Mouse (Mus musculus): ENCODE results near the gene H6pd. TPM values are rescaled to one million over a fixed set of nuclear protein-coding genes. Genes with fewer than 3 reads are reported as not detected.

Gene H6pd
- total RNA-seq, 2 experiments from 2014 or later: 11.2 to 11.5 TPM

DNA sequence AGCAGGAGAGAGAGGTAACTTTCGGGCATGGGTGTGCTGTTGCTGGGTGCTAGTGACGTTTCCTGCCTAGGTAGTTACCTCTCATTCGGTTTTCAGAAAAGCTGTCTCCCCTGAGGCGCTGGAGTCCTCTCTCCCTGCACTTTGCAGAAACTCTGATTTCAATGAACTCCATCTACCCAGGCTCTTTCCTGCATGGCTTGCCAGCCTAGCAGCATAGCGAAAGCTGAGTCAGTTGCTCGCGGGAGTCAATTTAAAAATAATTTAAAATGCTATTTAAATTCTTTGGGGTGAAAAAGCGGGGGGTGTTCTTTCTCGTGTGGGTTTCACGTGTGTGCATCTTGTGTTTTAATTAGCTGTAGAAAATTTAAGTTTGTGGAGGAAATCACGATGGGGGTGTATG lies 21.1 kb upstream of the H6pd start:
- peak in 1 of 2 experiments; percentile 30 for DNase-seq (ENCODE audit: low spot score in 2 of 2)

DNA sequence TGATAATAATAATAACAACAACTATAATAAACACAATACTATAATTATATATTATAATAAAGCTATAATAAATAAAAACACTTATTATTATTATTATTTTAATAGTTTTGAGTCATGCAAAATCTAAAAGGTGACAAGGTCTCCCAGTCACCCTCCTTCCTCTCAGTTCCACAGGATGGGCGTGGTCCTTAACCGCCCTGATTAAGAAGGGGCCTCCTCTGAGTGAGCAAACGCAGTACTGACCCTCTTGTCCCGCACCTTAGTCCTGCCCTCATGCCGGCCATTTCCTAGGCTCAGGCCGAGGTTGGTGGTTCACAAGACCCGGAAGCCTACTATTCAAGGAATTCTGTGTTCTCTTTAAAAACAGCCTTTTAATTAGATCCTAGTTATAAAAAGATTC lies 14.7 kb upstream of the H6pd start:
- DNase-seq (ENCODE audit: low spot score in 2 of 2): no peak

DNA sequence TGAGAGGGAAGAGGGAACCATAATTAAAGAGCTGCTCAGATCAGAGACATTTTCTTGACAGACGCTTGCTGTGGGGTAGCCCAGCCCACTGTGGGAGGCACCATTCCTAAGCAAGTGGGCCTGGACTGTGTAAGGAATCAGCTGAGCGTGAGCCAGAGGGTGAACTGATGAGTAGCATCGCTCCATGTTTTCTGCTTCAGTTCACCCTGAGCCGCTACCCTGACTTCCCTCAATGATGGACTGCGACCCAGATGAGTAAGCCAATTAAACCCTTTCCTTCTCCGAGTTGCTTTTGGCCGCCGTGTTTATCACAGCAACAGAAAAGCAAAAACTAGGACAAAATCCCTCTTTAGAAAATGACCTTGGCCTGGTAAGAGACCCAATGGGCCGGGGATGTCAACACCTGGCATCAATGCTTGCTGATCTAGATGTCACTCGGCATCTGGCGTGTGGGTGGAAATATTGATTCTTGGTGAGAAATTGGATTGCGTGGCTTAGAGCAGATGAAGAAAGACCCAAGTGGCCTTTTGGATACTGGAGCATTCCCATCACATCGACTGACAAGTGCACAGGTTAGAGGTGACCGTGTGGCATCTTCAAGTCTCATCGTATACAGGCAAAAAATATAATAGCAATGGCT lies 11.0 kb upstream of the H6pd start:
- DNase-seq (ENCODE audit: low spot score in 2 of 2): no peak

DNA sequence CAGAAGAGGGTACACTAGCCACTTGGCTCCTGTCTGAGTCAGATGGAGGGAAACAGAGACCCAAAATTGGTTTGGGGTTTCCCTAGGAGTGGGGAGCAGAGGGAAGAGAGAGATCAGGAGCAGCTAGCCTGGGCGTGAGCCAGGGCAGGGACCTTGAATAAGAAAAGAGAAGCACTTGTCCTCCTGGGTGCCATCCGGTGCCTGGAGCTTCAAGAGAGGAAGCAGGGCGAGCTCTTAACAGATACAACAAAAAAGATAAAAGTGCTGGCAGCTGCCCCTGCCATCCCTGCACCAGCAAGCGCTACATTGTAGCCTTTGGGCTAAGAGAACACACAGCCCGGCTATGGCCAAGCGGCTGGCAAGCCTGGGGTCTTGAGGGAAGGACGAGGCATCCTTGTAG lies 6.6 kb upstream of the H6pd start:
- DNase-seq (ENCODE audit: low spot score in 2 of 2): no peak

DNA sequence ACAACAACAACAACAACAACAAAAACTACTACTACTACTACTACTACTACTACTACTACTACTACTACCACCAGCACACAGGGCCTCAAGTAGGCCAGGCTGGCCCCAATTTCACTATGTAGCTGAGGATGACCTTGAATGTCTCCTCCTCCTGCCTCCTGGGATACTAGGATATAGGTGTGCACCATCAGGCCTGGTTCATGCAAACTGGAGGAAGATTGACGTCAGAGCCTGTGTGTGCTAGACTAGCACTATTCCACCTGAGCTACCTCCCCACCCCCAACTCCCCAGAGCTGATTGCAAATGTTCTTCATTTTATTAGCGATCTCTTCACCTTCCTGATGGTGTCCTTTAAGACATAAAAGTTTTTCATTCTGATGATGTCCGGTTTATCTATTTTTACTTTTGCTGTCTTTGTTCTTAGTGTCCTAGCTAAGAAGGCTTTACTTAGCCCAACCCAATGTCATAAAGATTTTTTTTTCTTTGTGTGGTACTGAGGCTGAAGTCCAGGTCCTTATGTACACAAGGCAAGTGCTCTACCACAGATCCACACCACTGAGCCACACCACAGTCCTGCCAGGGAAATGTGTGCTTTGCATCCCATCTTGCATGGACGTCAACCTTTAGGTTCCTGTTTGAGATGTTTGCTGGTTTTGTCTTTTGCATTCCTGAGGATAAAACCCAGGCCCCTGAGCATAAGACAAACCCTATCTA lies 5.7 kb upstream of the H6pd start:
- no peak for DNase-seq (ENCODE audit: low spot score in 2 of 2)

DNA sequence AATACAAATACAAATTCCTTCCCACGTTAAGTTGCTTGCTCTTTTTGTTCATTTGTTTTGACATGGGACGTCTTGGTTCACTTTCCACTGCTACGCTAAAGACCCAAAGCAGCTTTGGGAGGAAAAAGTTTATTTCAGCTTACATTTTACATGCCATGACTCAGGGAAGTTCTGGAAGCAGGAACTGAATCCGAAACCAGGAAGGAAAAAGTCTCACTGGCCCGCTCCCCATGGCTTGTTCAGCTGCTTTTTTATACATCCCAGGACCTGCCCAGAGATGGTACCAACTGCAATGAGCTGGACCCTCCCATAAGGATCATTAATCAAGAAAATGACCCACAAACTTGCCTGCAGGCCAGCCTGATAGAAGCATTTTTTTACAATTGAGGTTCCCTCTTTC lies 5.0 kb upstream of the H6pd start:
- no peak for DNase-seq (ENCODE audit: low spot score in 2 of 2)

DNA sequence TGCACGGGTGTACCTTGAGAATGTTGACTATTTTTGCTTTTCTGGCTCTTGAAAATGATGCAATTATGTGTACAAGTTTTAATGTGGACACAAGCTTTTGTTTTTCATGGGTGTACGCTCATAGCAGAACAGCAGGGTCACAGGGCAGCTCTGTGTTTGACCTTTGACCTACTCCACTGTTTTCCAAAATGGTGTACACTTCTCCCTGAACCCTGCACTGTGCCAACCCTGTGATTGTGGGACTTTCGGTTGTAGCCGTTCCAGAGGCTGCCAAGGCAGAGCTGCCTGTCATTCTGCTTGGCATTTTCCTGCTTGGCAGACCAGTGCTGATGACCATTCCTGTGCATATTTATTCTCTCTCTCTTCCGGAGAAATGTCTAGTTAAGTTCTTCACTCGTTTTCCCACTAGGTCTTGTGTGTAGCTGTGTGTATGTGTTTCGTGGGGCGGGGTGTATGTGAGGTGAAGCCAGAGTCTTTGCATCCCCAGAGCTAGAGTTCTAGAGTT lies 4.4 kb upstream of the H6pd start:
- DNase-seq (ENCODE audit: low spot score in 2 of 2): no peak

DNA sequence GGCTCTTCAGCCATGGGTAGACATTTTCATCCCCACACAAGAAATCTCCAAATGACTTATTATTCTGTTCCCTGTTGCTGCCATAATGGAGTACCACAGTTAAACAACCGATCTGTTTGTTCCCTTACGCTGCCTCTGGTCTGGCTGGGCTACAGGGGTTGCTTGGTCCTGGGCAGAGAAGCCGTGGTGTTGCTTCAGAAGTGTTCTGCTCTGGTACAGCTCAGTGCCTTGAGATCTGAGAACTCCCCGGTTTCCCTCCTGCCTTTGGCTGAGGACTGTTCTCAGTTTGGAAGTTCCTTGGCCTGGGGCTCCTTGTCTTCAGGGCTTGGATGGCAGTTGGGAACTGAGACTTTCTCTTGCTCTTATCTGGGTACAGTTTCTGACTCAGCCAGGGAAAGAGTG lies 3.5 kb upstream of the H6pd start:
- DNase-seq (ENCODE audit: low spot score in 2 of 2): no peak

DNA sequence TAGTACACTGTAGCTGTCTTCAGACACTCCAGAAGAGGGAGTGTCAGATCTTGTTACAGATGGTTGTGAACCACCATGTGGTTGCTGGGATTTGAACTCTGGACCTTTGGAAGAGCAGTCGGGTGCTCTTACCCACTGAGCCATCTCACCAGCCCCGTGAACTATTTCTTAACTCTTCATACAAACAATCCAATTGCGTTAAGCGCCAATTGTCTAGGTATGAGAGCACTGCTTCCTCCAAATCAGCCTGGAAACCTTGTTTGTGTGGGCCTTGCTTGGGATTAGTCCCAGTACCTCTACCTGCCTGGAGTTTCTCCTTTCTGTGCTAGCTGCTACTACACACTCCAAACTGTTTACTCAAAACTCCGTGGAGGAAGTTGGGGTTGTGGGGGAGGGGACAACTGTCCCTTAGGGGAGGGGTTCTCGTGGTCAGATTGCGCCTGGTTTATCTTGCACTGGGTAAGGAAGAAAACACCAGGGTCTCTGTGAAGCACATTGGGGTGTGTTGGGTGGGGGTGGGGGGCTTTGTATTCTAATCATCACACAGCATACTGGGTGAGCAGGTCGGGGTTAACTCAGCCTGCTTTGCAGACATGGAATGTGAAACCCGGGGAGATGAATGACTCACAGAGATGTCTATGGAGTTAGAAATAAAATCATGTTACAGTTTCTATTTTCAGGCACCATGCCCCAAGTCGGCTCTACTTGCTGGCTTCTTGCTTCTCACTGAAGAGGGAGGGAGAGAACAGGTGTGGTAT lies 2.9 kb upstream of the H6pd start:
- no peak for DNase-seq (ENCODE audit: low spot score in 2 of 2)

DNA sequence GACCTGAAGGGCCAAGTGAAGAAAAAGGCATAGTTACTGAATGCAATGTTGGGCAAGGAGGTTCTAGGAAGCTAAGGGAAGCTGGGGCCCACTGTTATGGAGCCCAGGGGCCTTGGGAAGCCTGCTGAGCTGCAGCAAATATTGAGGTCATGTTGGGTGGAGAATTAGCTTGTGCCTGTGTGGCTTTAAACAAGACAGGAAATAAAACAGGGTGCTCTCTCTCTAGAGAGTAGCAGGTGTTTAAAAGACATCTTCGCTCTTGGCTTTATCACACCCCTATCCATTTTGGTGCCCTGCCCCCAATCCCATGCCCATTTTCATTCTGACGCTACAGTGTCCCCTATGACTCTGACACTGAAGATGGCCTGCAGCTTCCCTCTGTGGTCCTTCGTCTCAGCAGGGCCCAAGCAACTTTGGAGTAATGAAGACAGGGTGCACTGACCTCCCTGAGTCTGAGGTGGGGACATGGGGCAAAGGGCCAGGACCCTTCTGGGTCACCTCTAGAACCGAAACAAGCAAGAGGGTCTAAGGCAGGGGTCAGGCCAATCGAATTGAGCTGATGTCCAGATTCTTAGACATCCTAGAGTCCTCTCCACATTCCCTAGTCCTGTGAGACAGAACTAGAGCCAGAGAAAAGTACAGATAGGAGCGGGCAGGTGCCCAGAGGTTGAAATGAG lies 1.4 kb upstream of the H6pd start:
- DNase-seq (ENCODE audit: low spot score in 2 of 2): no peak

DNA sequence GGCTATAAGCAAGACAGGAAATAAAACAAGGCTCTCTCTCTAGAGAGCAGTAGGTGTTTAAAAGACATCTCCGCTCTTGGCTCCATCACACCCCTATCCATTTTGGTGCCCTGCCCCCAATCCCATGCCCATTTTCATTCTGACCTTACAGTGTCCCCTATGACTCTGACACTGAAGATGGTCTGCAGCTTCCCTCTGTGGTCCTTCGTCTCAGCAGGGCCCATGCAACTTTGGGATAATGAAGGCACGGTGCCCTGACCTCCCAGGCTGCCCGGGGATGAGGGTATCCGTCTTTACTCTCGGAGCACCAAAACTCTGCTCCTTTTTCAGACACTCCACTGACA lies 736 bp upstream of the H6pd start:
- no peak for DNase-seq (ENCODE audit: low spot score in 2 of 2)

DNA sequence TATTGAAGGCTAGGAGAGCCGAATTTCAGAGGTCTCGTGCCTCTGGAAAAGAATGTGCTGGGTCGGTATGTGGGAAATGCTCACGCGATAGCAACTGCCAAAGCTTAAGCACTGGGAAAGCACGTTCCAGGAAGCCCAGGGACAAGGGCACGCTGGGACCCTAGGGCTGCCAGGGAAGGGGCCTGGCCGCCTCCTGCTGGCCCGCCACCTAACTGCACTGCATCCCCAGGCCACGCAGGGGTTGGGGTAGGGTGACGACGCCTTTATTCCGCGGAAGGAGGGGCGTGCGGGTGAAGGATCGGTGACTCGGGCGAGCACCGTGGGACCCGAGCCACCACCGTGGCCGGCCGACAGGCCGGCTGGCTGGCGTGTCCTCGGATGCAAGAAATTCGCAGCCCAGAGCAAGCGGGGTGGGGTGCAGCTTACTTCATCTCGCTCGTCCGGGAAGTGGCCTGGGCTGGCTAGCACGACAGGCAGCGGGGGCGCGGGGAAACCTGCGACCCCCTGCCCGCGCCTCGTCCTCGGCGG lies 434 bp downstream of the H6pd start:
- DNase-seq (ENCODE audit: low spot score in 2 of 2): peak; percentile 37 to 50

DNA sequence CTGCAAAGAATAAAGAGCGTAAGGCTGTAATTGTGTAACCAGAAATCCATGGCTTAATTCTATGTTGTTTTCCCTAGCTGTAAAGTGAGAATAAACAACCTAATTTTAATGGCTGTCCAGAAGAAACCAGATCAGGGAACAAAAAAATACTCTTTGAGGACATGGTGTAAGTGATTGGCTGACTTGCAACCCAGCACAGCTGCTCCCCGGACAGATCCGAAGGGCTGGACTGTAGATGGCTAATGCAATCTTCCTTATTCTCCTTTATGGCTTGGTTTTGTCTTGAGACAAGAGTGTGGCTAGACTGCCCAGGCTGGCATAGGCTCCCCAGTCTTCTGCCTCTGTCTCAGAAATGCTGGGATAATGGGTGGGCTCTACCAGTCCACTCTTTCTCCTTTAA lies 1.4 kb downstream of the H6pd start:
- DNase-seq (ENCODE audit: low spot score in 2 of 2): no peak

DNA sequence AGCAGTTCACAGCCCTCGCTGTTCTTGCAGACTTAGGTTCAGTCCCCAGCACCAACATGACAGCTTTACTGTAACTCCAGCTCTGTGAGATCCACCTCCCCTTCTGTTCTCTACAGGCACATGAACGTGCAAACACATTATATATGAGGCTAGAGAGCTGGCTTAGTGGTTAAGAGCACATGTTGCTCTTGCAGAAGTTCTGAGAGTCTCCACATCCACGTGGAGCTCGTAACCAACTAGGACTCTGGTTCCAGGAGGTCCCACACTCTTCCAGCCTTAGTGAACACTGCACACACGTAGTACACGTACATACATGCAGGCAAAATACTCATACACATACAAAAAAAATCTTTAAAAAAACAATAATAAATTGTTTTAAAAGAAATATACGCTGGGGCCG lies 1.8 kb downstream of the H6pd start:
- no peak for DNase-seq (ENCODE audit: low spot score in 2 of 2)

DNA sequence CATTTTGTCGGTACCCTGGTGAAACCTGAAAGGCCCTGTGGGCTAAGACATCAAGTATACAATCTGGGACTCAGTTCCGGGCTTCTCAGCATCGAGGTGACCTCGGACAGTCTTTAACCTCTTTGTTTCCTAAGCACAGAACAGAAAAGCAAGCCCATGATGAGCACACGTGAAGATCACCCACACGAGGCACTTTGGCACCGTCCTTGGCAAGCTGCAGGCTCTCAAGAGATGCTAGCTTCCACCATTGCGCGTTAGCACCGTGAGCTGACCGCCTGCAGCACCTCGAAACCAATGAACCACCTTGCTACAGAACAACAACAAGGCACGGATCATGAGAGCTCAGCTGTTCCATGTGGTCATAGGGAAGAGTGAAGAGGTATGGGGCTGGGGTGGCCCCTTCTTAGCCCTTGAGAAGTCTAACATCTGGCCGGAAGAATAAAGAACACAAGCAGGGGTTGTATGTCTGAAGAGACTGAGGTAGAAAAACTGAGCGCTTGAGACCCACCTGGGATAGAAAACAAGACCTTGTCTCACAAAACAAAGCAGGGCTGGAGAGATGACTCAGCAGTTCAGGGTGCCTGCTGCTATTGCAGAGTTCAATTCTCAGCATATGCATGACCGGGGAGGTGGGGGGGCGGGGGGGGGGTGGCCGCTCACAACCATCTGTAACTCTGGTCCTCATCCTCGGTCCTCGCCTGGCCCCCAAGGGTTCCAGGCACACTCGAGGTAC lies 2.5 kb downstream of the H6pd start:
- DNase-seq (ENCODE audit: low spot score in 2 of 2): no peak

DNA sequence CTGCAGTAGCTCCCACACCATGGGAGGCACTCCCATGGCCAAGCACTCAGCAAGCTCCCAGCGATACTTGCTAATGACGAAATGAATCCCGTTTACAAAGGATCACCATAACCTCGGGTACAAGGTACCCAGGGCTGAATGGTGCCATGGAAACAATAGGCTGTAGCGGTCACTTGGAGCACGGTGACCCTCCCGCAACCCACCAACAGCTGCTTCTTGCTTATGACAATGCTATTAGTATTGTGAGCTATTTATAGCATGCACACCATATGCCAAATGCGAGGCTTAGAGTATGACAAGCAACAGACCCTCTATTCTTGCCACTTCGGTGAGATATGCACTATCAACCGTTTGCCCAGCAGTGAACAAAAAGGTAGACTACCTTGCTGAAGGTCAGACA lies 3.6 kb downstream of the H6pd start:
- no peak for DNase-seq (ENCODE audit: low spot score in 2 of 2)

DNA sequence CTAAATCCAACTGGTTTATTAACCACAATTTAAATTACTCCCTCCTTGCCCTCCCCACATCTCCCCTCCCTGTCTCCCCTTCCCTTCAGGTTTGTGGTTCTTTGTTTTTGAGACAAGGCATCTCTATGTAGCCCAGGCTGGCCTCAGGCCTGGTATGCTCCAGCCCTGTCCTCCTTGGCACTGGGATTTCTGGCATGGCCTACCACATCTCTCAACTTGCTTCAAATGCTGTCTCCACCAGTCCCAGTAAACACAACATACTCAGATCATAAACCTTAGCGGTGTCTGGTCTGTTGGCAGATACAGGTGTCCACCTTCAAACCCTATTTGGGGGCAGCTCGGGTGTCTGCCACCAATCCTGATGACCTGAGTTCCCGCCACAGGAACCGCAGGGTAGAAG lies 5.2 kb downstream of the H6pd start:
- no peak for DNase-seq (ENCODE audit: low spot score in 2 of 2)

DNA sequence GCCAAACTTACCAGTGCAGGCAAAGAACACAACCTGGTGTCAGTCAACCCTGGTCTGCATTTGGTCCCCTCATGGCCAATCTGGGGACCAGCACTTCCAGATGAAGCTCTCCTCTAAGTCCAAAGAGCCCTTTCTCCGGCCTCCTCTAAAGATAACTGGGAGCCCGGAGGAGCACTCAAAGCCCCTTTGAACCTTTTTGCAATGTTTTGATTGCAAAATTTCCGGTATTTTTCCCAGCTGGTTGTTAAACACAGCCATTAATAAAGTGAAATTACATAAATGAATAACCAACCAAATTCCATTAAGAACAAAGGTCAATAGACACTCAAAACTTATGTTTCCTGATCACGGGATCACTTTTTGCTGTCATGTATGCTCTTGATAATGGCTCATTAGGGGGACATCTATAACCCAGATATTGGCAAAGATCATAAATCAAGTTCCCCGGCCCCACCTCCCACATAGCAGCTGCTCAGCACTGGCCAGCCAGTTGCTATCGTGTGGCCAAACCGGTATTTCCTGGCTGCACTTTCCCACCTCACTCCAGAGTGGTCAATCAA lies 5.7 kb downstream of the H6pd start:
- no peak for DNase-seq (ENCODE audit: low spot score in 2 of 2)

DNA sequence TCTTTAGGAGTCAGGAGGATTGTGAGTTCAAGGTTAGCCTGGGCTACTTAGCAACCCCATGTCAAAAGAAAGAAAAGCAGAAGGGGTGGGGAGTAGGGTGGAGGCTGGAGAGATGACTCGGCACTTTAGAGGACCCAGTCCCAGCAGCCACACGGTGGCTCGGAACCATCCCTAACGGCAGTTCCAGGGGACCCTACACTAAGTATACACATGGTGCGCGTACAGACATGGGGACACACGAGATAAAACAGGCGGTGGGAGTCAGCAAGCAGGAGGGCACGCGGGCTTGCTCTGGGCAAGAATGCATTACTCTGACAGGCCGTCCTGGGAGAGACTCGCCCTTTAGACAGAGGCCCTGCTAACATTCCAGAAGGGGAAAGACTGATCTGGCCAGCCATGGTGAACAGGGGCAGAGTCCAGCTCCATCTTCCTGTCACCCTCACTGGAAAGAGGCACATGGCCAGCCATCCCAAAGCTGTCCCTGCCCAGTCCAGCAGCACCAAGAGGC lies 6.7 kb downstream of the H6pd start:
- no peak for DNase-seq (ENCODE audit: low spot score in 2 of 2)

DNA sequence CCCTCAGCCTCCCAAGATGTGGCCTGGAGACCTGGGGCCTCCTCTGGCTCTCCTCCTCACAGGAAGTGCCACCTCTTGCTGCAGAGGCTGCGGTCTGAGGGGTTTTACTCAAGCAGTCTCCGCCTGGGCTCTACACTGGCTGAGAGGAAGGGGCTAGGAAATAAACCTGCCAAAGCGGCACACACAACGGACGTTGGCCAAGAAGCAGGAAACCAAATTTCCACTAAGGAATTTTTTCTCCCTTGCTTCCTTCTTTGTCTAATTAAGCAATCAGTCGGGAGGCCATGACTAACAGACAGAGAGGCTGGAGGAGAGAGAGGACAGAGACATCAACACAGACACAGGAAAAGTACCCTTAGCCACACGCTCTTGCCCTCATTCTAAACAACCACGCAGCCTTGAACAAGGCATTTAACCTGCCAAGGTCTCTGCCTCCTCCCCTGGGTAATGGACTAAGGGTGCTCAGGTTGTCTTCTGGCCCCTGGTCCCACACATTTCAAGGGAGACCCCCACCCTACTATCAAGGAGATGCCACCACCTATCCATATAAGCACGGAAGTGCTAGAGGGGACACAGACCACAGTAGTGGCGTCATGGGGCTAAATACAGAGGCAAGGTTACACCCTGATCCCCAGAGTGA lies 7.5 kb downstream of the H6pd start:
- DNase-seq (ENCODE audit: low spot score in 2 of 2): no peak

All from left cerebral cortex, adult 18-20 months (tissue).